Mouse (Mus musculus): ENCODE measurements around the gene Pik3r2.

Gene Pik3r2

DNA sequence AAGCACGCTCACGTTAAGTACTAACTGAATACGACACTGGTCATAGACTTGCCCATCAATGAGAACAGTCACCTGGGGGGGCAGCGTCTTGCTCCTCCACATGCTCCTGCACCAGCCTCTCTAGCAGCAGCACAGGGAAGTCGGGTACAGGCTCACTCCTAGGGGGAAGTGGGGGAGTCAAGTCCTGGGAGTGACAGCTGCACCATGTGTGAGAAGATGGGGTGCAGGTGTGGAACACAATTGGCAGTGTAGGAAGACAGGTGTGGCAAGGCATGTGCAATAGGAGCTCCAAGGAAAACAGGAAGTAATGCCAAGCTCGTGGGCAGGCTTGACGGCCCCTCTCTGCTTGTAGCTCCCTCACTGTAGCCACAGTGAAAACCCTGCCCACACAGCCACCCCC, 5.3 kb downstream of the Pik3r2 start:
- DNase-seq: no peak

DNA sequence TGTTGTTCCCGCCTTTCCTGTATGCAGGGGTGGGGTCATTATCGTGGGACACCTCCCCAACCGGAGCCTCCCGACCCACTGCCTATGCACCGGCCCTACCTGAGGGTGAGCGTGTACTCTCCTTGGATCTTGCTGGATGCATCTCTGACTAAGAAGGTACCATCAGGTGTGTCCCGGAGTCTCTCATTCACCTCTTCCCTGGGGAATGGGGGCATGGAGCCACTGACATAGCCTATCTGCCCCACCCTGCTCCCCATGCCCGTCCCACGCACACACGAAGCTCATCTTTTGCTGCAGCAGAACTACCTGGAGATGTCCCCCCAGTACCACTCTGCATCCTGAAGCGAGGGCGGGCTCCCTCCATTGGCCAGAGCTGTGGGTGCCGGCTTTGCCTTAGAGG, 5.8 kb downstream of the Pik3r2 start:
- no peak for DNase-seq

DNA sequence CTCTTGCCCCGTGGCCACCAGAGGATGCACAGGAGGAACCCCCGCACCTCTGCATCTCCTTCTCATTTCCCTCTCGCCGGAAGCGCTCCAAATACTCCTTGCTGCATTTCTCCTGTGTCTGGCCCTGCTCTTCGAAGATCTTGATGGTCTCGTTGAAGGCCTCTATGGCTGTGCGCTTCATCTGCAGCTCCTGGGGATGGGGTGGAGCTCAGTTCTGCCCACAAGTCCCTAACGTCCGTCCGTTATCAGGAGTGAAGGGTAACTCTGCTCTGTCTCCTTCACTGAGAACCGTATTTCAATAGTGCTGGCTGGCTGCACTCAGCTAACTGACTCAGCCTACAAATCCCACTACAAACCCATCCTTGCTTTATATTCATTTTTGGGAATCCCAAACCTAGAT, 6.7 kb downstream of the Pik3r2 start:
- no peak for DNase-seq

DNA sequence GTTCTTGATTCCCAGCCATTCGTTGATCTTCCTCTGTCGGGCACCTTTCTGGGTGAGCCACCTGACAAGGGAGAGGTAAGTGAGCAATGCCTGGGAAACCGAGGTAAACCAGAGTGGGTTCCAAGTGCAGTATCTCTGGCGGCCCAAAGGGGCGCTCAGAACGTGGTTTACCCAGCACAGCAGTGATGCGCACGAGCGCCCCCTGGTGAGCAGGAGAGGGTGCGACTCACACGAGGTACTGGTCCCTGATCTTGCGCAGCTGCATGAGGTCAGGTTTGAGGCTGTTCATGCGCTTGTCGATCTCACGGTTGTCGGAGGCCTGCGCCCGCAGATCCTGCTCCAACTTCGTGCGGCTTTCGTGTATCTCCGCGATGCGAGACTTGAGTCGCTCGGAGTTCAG, 7.2 kb downstream of the Pik3r2 start:
- peak; percentile 92 for DNase-seq

DNA sequence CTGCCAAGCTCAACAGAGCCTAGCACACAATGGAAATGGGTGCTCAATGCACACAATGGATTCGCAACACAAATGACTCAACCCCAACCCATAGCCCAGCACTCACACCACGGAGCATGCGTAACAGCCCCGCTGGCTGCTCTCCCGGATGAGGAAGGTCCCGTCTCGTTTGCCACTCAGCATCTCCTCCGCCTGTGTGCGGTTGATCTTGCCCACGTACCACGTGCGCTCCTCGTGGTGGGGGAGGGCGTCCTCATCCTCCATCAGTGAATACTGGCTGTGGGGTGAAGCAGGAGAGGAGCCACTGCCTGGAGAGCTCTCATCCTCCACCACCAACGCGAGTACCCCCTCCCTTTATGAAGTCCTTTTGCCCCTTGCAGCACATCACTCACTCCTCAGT, 7.6 kb downstream of the Pik3r2 start:
- DNase-seq: no peak

DNA sequence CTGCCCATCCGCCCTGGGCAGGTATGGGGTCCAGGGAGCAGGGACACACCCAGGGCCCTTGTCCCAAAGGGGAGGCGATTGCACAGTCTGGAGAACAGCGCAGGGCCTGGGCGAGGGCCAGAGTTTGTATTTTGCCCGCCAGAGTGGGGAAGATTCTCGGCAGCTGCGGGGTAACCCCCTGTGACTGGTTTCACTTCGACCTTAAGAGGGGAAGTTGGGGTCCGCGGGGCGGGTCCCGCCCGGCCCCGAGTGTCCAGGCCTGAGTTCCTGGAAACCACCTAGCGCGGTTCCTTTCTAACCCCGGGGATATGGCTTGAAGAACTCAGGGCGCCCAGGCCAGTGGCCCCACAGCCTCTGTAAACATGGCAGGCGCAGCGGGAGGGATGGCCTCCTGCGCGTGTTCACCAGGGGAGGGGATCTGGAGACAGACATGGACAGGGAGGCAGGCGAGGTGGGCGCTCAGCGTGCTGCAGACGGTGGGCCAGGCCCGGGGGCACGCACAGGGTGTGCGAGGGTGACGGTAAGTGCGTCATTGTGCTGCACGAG, 8.2 kb downstream of the Pik3r2 start:
- DNase-seq: no peak

DNA sequence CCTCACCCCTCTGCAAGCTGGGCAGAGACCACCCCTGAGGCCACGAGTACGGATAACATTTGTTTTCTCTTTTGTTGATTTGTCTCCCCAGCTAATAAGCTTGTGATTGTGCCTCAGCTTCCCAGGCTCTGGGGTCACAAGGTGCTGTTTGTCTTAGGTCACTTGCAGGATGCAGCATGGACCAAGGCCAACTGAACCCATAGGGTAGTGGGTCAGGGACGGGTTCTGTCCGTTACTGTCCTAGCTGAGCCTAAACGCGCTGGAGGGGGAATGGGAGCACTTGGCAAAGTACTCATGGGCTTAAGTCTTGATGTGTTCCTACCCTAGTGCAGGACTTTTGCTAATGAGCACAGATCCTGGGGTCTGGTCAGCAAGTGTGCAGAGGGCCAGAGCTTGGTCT, 9.0 kb downstream of the Pik3r2 start:
- no peak for DNase-seq

DNA sequence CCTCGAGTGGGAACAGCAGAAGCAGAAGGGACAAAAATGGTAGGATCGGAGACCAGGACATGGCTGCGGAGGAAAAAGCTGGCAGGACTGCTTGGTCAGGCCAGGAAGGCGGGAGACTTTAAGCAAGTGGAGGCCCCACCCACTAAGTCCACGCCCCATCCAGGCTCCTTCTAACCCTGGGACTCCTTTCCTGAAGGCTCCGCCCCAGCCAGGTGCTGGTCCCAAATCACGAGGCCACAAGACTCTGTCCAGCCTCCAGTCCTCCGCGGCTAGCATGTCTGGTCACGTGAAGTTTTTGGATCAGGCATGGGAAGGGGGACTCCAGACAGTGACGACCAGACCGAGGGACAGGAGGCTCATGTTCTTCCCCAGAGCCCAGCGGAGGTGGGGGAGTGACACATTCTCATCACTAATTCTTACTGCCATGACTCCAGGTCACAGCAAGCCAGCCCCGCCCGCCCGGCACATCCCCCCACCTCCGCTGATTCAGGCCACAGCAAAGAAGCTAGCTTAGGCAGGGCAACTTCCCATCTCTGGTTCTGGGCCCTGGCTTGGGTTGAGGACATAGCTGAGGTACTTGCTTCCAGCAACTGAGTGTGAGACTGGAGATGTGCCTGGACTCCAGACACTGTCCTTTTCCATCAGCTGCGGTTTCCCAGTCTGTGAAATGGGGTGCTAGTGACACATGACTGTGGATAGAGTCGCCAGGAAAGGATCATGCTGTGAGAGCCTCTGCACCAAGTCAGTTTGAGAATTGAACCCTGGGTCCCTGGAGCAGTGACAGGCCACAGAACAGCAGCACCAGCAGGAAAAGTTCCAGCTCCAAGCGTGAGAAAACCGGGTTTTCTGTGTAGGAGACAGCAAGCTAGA, 9.7 kb downstream of the Pik3r2 start:
- peak; percentile 61 for DNase-seq

DNA sequence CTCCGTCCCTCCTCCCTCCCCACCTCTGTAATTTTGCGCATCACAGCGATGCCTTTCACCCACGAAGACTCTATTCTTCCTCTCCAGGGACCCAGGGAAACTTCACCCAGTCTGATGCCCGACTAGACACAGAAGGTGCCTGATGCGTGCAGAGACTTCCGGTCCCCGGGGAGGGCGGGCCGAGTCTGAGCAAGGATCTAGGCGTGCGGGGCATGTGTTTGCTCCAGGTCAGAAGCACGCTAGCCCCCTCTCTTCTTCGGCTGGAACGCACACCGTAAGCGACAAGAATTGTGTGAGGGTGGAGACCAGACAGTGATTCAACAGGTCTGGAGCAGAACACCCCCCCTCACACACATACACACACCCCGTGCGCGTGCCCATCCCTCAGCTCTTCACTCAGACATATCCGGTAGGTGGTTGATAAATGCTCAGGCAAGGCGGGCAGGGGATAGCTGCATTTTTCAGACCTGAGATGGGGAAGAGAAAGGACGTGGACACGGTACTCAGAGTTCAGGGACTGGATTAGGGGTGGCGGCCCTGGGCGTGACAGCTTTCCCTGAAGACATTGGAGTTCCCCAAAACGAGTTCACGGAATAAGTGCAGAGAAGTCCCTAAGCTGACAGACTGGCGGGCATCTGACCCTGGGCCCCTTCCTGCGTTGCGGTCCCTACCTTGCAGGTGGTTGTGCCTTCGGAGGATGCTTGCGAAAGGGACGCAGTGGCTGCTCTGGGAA, 10.5 kb downstream of the Pik3r2 start:
- DNase-seq: no peak

DNA sequence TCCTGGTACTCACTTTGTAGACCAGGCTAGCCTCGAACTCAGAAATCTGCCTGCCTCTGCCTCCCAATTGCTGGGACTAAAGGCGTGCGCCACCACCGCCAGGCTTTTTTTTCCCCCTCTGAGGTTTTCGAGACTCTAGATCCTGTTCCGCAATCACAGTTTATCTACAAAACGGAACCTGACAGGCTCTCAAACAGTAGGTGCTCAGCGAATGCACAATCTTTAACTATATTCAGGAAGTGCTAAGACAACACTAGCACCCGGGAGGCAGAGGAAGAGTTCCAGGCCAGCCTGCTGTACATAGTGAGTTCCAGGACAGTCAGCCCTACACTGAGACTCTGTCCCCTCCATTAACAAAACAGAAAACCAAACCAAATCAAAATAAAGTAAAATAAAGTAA, 11.2 kb downstream of the Pik3r2 start:
- DNase-seq: no peak

DNA sequence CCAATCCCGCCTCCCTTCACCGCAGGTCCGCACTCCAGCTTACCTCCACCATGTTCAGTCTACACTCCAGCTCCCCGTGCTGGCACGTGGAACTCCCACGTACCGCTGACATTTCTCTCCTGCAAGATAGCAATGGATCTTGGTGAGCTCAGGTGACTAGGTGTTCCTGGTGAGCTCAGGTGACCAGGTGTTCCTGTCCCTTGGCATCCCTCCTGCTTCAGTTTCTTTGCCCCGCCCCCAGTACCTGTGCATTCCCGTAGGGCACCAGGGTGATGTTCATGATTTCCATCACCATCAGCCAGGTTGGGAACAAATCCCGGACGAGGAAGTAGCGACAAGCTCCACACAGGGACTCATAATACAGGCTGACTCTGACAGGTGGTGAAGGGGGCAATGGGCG, 11.8 kb downstream of the Pik3r2 start:
- DNase-seq: no peak

DNA sequence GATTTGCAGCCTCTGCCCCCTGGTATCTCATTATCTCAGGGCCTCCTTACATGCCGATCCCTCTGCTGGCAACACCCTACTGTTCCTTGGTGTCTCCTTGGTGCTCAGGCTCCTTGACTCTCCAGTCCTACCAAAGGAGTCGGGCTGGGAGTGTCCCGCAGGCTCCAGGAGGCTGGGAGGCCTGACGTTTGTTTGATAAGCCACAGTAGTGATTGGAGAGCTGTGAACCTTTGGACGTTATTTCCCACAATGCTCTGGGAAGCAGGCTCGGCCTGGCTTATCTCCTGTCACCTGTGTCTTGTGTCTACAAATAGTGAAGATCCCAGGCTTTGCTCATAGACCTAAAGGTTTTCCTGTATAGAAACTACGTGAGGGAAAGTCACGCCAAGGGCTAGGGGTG, 12.5 kb downstream of the Pik3r2 start:
- no peak for DNase-seq

DNA sequence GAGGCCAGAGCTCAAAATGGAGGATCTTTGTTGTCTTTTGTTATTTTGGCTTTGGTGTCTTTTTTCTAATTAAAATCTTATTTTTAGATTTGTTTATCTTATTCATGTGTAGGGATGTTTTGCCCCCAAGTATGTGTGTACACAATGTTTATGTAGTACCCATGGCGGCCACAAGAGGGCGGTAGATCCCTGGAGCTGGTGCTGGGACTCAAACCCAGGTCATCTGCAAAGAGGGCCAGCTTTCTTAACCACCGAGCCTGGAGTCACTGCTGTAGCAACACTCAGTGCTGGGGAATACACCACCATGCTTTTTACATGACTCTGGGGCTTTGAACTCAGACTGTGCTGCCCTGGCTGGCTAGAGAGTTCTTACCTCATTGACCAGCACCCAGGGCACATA, 13.2 kb downstream of the Pik3r2 start:
- peak; percentile 60 for DNase-seq

DNA sequence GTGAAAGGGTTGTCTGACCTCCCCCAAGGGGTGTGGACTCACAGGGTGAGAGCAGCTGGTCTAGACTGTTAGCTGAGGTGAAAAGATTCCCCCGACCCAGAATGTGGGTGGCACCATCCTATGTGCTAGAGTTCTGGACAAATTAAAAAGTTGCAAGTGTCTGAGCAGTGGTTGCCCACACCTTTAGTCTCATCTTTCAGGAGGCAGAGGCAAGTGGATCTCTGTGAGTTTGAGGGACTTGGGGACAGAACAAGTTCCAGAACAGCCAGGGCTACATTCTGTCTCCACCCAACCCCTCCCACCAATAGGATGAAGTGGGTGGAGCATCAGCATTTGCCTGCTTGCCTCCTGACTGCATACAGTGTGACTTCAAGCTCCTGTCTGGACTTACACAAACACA, 14.4 kb downstream of the Pik3r2 start:
- peak; percentile 23 for DNase-seq

DNA sequence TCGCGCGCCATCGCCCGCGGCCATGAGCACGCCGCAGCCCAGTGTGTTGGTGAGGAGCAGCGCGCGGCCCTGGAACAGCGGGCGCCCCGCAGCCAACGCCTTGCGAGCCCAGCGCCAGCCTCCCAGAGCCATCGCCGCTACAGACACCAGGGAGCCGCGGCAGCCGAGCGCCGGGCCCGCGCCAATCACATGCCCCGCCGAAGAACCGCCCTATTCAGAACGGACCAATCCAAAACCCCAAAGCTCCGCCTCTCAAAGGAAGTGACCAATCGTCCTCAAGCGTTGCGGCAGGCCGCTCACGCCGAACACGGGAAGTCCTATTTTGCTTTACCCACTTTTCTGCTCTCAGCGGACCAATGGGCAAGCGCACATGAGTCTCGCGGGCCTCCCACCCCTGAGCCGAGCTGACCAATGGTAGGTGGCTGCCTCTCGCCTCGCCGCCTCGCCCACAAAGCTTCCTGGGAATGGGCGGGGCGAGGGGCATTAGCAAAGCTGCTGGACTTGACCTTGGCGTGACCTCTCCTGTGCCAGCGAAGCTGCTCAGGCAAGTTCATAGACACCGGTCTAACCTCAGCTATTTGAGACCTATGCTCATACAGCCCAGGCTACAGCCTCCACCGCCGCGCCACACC, 15.6 kb downstream of the Pik3r2 start, which contains the start of gene Mpv17l2:
TSS of gene Mpv17l2 (minus strand) at position 172 of the 632 bp plus-strand sequence.
- DNase-seq: peak; percentile 95

DNA sequence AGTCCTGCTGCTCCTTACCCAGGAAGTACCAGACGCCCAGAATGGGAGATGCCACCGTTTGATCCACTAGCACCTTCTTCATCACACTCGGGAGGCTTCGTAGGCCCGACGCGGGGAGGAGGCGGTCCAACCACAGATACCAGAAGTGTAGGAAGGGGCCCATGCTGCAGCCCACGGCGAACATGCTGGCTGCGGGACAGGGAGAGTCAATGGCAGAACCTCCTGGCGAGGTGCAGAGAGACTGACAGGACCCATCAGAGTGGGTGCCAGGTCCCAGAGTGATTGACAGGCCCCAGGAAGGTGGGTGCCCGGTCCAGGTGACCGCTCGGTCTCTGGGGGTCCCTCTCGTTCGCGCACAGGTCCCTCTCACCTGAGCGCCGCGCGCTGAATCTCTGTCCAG, 16.2 kb downstream of the Pik3r2 start:
- DNase-seq: no peak

DNA sequence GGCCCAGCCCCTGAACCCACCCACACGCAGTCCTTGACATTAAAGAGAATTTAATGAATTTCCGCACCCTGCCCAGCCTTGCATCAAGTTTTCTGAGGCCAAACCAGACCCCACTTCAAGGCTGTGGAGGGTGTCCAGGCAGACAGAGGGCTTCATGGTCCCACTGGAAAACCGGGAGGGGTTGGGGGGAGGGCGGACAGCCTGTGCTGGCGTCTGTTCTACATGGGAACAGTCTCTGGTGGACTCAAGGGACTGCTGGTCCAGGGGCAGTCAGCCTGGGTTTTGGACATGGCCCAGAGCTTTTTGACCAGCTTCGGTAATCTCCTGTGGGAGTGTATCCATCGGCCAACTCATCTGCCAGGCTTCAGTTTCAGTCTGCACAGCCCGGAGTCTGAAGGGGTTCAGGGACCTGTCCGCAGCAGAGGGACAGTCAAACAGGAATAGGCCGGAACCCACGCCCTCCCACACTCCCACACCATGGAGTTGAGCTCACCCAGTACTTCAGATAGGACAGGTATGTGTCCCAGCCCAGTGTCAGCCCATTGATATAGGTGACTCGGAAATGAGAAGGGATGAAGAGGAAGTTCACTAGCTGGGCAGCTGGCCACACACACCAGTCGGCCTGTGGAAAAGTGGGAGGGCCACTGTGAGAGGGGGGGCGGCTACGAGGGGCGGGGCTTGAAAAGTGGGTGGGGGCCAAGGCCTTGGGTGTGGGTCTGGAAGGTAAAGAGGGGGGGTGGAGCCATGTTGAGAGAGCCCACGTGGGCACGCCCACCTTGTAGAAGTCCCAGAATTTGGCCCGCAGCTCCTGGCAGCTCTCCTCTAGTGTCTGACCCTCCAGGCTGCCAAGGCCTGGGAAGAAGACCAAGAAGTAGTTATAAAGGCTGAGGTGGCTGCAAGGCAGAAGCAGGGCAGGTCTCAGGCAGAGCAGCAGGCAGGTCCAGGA, 17.6 kb downstream of the Pik3r2 start:
- DNase-seq: peak; percentile 52

DNA sequence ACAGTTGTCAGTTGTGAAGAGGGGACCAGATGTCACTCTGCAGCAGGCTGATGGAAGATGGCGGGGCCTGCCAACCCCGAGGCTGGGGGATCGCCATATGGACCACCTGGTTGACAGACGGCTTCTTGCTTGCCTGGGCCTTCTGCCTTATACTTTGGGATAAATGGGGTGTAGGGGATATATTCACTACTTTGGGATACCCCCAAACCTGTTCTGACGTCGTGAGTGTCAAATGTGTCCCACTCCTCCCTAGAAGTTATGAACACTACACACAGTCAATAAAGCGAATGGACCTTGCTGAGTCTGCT, 18.3 kb downstream of the Pik3r2 start:
- DNase-seq: peak; percentile 30

DNA sequence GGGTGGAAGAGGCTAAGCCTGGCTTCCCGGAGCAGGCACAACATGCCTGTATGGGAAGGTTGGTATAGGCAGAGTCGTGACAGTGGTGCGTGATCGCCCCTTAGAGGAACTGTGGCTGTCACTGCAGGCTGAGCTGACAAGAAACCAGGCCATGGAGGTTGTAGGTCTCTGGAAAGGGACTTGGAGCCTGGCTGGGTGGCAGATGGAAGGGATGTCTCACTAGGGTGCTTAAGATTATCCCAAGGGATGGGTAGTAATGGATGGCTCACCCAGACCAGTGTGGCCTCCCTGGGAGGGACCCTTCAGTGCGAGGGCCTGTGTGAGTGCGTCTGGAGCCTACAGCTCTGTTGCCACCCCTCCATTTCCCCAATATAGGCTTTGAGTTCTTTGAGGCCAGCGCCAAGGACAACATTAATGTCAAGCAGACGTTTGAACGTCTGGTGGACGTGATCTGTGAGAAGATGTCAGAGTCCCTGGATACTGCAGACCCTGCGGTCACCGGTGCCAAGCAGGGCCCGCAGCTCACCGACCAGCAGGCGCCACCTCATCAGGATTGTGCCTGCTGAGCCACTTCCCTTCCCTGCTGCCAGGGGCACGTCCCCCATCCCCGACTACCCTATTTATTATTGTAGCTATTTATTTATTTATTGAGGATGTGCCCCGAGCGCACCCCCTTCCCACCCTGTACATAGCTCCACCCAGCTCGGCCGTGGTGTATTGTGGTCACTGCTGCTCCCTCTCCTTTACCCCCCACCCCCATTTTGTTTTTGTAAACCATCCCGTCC, 18.8 kb downstream of the Pik3r2 start:
- DNase-seq: peak; percentile 37

DNA sequence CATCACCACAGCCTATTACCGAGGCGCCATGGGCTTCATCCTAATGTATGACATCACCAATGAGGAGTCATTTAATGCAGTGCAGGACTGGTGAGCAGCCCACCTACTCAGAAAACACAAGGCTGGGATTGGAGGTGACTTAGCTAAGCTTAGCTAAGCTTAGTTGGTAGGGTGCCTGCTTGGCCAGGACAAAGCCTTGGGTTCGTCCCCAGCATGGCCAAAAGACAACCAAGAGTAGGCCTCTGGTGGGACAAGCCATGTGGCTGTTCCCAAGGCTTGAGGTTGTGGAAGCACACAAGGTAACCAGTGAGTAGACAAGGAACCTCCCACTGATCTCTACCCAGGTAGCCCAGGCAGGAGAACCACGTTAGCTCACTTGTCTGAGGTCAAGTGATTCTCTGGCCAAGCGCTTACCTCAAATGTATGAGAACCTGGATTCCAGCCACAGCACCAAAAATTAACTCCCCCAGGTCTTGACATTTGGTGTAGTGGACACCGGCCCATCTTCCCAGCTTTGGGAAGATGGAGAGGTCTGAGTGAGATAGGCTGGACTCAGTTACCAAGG, 20.0 kb downstream of the Pik3r2 start:
- DNase-seq: no peak
